Mouse (Mus musculus): ENCODE measurements around the gene Adi1. TPM values are rescaled to one million over a fixed set of nuclear protein-coding genes. Genes with fewer than 3 reads are reported as not detected.

Adi1 gene
- total and polyA plus RNA-seq, 3 experiments: 18.1 to 54.8 TPM; not detected in 1

GRCm38 (mm10) chr12:28625407-28625806, 49.6 kb upstream of the Adi1 start:
- Histone ChIP-seq H3K4me1 (ENCODE audit: control insufficient read depth in 1 of 2, insufficient read depth in 2 of 2, low read length in 2 of 2) (peaks cover 2 to 34% of the 10 kb centered on the region in 2 experiments; a peak in 3 of 4 replicates), H3K27ac (ENCODE audit: control insufficient read depth, low read depth, low read length) (no peak overlapping the region), H3K9ac (ENCODE audit: control insufficient read depth, low read depth, low read length, poor library complexity, severe bottlenecking) (no peak overlapping the region), H3K4me3 (ENCODE audit: control insufficient read depth in 1 of 2, insufficient read depth in 1 of 2, low read depth in 2 of 2, low read length in 2 of 2) (no peak overlapping the region), H3K79me2 (ENCODE audit: control insufficient read depth, insufficient read depth, low read length, poor library complexity) (no peaks in the 10 kb centered on the region), H3K27me3 (ENCODE audit: control insufficient read depth in 1 of 2, insufficient read depth in 2 of 2, low read length in 2 of 2) (no peaks in the 10 kb centered on the region), H3K36me3 (ENCODE audit: control insufficient read depth in 1 of 2, insufficient read depth in 2 of 2, low read length in 2 of 2) (peaks cover 0 to 22% of the 10 kb centered on the region in 2 experiments; a peak in 3 of 4 replicates), H3K9me3 (replicated peaks; ENCODE audit: insufficient read depth, low read length) (no peaks in the 10 kb centered on the region)
- no peak for DNase-seq (ENCODE audit: low read depth, low spot score)
- no peak for TF ChIP-seq ELF1 (IDR thresholded peaks at IDR 0.05; ENCODE audit: low read depth, low read length)
- no peak for TF ChIP-seq BHLHE40 (IDR thresholded peaks at IDR 0.05; ENCODE audit: borderline replicate concordance, low read depth, low read length)
- TF ChIP-seq MAZ (IDR thresholded peaks at IDR 0.05; ENCODE audit: low read depth, low read length): no peak
- no peak for TF ChIP-seq CHD2 (IDR thresholded peaks at IDR 0.05; ENCODE audit: low read length)
- no peak for TF ChIP-seq ETS1 (IDR thresholded peaks at IDR 0.05; ENCODE audit: low read depth, low read length)
- no peak for TF ChIP-seq MEF2A (IDR thresholded peaks at IDR 0.05; ENCODE audit: extremely low read depth, insufficient replicate concordance, low read depth, low read length, poor library complexity, severe bottlenecking)
- TF ChIP-seq KAT2A (conservative IDR thresholded peaks at IDR 0.05; ENCODE audit: low read depth, low read length): no peak
- TF ChIP-seq RCOR1 (IDR thresholded peaks at IDR 0.05; ENCODE audit: low read depth, low read length): no peak
- TF ChIP-seq HCFC1 (IDR thresholded peaks at IDR 0.05; ENCODE audit: low read depth, low read length): no peak
- TF ChIP-seq TCF12 (IDR thresholded peaks at IDR 0.05; ENCODE audit: low read depth, low read length): no peak
- no peak for TF ChIP-seq EP300 (IDR thresholded peaks at IDR 0.05; ENCODE audit: low read depth in 1 of 2, low read length in 2 of 2)
- TF ChIP-seq GABPA (IDR thresholded peaks at IDR 0.05; ENCODE audit: low read depth, low read length): no peak
- TF ChIP-seq USF1 (IDR thresholded peaks at IDR 0.05; ENCODE audit: low read depth, low read length): no peak
- TF ChIP-seq ZMIZ1 (IDR thresholded peaks at IDR 0.05; ENCODE audit: low read depth, low read length): no peak
- TF ChIP-seq MXI1 (IDR thresholded peaks at IDR 0.05; ENCODE audit: low read depth, low read length): no peak

- peaks cover 4% of the 10 kb centered on the region for H3K79me2 ChIP-seq (ENCODE audit: control insufficient read depth, insufficient read depth, low read length, poor library complexity)
- peak; percentile 44 for DNase-seq (ENCODE audit: low read depth, low spot score)
- TF ChIP-seq KAT2A (conservative IDR thresholded peaks at IDR 0.05; ENCODE audit: low read depth, low read length) (no peak), MAFK (IDR thresholded peaks at IDR 0.05; ENCODE audit: borderline replicate concordance, low read depth, low read length) (no peak), HCFC1 (IDR thresholded peaks at IDR 0.05; ENCODE audit: low read depth, low read length) (no peak), POLR2A (IDR thresholded peaks at IDR 0.05; ENCODE audit: control insufficient read depth in 1 of 2, insufficient read depth in 1 of 2, low read depth in 1 of 2, low read length in 2 of 2, poor library complexity in 1 of 2) (no peak; a peak in 1 of 4 replicates), BHLHE40 (IDR thresholded peaks at IDR 0.05; ENCODE audit: borderline replicate concordance, low read depth, low read length) (no peak), MYB (IDR thresholded peaks at IDR 0.05; ENCODE audit: low read depth, low read length) (no peak), MYC (IDR thresholded peaks at IDR 0.05; ENCODE audit: low read depth, low read length) (no peak)
- H3K27me3 ChIP-seq (ENCODE audit: control insufficient read depth in 1 of 2, insufficient read depth in 2 of 2, low read length in 2 of 2): no peaks in the 10 kb centered on the region
- peaks cover 2 to 28% of the 10 kb centered on the region in 2 experiments; a peak in 3 of 4 replicates for H3K4me1 ChIP-seq (ENCODE audit: control insufficient read depth in 1 of 2, insufficient read depth in 2 of 2, low read length in 2 of 2)
- no peak overlapping the region for H3K9ac ChIP-seq (ENCODE audit: control insufficient read depth, low read depth, low read length, poor library complexity, severe bottlenecking)
- no peak overlapping the region for H3K27ac ChIP-seq (ENCODE audit: control insufficient read depth, low read depth, low read length)
- H3K9me3 ChIP-seq (replicated peaks; ENCODE audit: insufficient read depth, low read length): no peaks in the 10 kb centered on the region
- H3K4me3 ChIP-seq (ENCODE audit: control insufficient read depth in 1 of 2, insufficient read depth in 1 of 2, low read depth in 2 of 2, low read length in 2 of 2): no peak overlapping the region
- H3K36me3 ChIP-seq (ENCODE audit: control insufficient read depth in 1 of 2, insufficient read depth in 2 of 2, low read length in 2 of 2): peaks cover 11 to 35% of the 10 kb centered on the region in 2 experiments
These were observed 47.9 kb upstream of the Adi1 start for GRCm38 (mm10) chr12:28627092-28627491.

Data from MEL (cell line).